9 mouse cellular contexts compared by ENCODE assay signal in genomic region chrX:169332264-169332663, GRCm38 (mm10). TPM values are rescaled to one million over a fixed set of nuclear protein-coding genes. Genes with fewer than 3 reads are reported as not detected.
DNase-seq lines count a peak whose midpoint lies in the region; ATAC-seq and TF ChIP-seq lines count a peak whose summit lies in the region.
"Had no signal": no experiment of that assay in that cellular context is flagged by ENCODE, and none has a peak within 500 bp of the region (broad histone marks: within the 10 kb centered on the region; RNA-seq: fewer than 3 reads in every experiment).

No protein-coding gene starts in this region.

- peak; percentile 34 to 66 for DNase-seq in cerebellum, postnatal 14 days
- no peak for DNase-seq in cerebellum, adult 9-10 months
- DNase-seq in liver, adult 2 months (ENCODE audit: extremely low read depth, low read depth, low spot score): peak; percentile 14
- DNase-seq in kidney, postnatal 4 days: peak; percentile 63 to 73
- DNase-seq in lung, postnatal 36 days: peak; percentile 61
- no peak for DNase-seq in natural killer cell, adult 2 months (ENCODE audit: low spot score in 2 of 2)
- DNase-seq: liver, embryonic 13.5 days had no signal

- H3K4me2 ChIP-seq in liver, embryonic 12.5 days: no peak overlapping the region
- H3K4me2 ChIP-seq: liver, embryonic 13.5 days had no signal

- no peaks in the 10 kb centered on the region for H3K27me3 ChIP-seq in liver, adult 2 months (ENCODE audit: control insufficient read depth, insufficient read depth, low read length)
- no peaks in the 10 kb centered on the region for H3K27me3 ChIP-seq in liver, embryonic 12.5 days (replicated peaks)
- H3K27me3 ChIP-seq: liver, embryonic 13.5 days had no signal

- no peak overlapping the region for H3K9ac ChIP-seq in liver, adult 2 months (ENCODE audit: low read depth, low read length)
- H3K9ac ChIP-seq in liver, embryonic 12.5 days: no peak overlapping the region
- H3K9ac ChIP-seq: liver, embryonic 13.5 days had no signal

- no peak for TF ChIP-seq POLR2A in liver, adult 2 months (IDR thresholded peaks at IDR 0.05; ENCODE audit: extremely low read depth, insufficient read depth, low read length)
- no peak for TF ChIP-seq POLR2A in cortical plate, adult 2 months (IDR thresholded peaks at IDR 0.05; ENCODE audit: extremely low read depth, insufficient read depth, low read length)

- WGBS in liver, adult 2 months: 48% methylated on average over 3 of the region's 3 CpGs
- WGBS in liver, embryonic 12.5 days (ENCODE audit: insufficient replicate concordance): 28% methylated on average over 3 of the region's 3 CpGs

- no peaks in the 10 kb centered on the region for H3K9me3 ChIP-seq in liver, embryonic 12.5 days (replicated peaks)
- H3K9me3 ChIP-seq: liver, embryonic 13.5 days had no signal

- H3K27ac ChIP-seq in liver, adult 2 months (replicated peaks; ENCODE audit: insufficient read depth, low read depth, low read length): no peak overlapping the region
- H3K27ac ChIP-seq in liver, embryonic 12.5 days: no peak overlapping the region
- H3K27ac ChIP-seq in cortical plate, adult 2 months (ENCODE audit: insufficient read depth, low read length): no peak overlapping the region
- H3K27ac ChIP-seq: liver, embryonic 13.5 days had no signal

- no peak for ATAC-seq in liver, embryonic 12.5 days

- no peak for TF ChIP-seq CTCF in liver, adult 2 months (IDR thresholded peaks at IDR 0.05; ENCODE audit: low read depth, low read length)
- TF ChIP-seq CTCF in cortical plate, adult 2 months (IDR thresholded peaks at IDR 0.05; ENCODE audit: extremely low read depth, insufficient read depth, low read length): peak; percentile 34; the same call in 1 of the 2 replicates

- H3K79me2 ChIP-seq in liver, adult 2 months (ENCODE audit: control insufficient read depth, insufficient read depth, low read length): no peaks in the 10 kb centered on the region

- no peak overlapping the region for H3K4me3 ChIP-seq in liver, adult 2 months (ENCODE audit: insufficient read depth, low read depth, low read length)
- no peak overlapping the region for H3K4me3 ChIP-seq in liver, embryonic 12.5 days
- no peak overlapping the region for H3K4me3 ChIP-seq in cortical plate, adult 2 months (ENCODE audit: insufficient read depth, low read length)
- H3K4me3 ChIP-seq: liver, embryonic 13.5 days had no signal

- no peaks in the 10 kb centered on the region for H3K36me3 ChIP-seq in liver, adult 2 months (ENCODE audit: control insufficient read depth, insufficient read depth, low read length)
- H3K36me3 ChIP-seq in liver, embryonic 12.5 days: no peaks in the 10 kb centered on the region
- H3K36me3 ChIP-seq: liver, embryonic 13.5 days had no signal

- no peaks in the 10 kb centered on the region for H3K4me1 ChIP-seq in liver, adult 2 months (ENCODE audit: control insufficient read depth, insufficient read depth, low read length)
- no peaks in the 10 kb centered on the region for H3K4me1 ChIP-seq in liver, embryonic 12.5 days
- no peaks in the 10 kb centered on the region for H3K4me1 ChIP-seq in cortical plate, adult 2 months (ENCODE audit: control insufficient read depth, insufficient read depth, low read length)
- H3K4me1 ChIP-seq: liver, embryonic 13.5 days had no signal

RNA-seq across cellular contexts. Expression of gene Hccs, which starts 12.1 kb away (rescaled TPM):
- 9.3 and 9.6 TPM in 2 replicates for total RNA-seq in liver, adult 2 months (2014; rRNA removed)
- 4.9 and 5.0 TPM in 2 replicates for polyA plus RNA-seq in liver, adult 2 months (2012; rRNA removed)
- 24.4 and 25.3 TPM in 2 replicates for polyA plus RNA-seq in liver, embryonic 12.5 days (2016; fragmentation: Nextera tagmentation; extraction: Ambion mirVana)
- polyA plus RNA-seq in cortical plate, adult 2 months (2012; rRNA removed): 22.7 and 22.8 TPM in 2 replicates

Comparison
In these comparisons a context has a peak if more than half of its experiments do, and no peak if none do; other contexts are left out.
1. DNase-seq: peak in cerebellum, postnatal 14 days (2 of 2), liver, adult 2 months (single experiment), kidney, postnatal 4 days (2 of 2) and lung, postnatal 36 days (single experiment); none in cerebellum, adult 9-10 months (single experiment) and natural killer cell, adult 2 months (0 of 2).